Mouse (Mus musculus) midbrain, embryonic 11.5 days (tissue): ENCODE data around the gene Zbtb46. TPM values are rescaled to one million over a fixed set of nuclear protein-coding genes. Genes with fewer than 3 reads are reported as not detected.

ENCODE experiments used
- ATAC-seq: fragments of 200-750 bp; cut with Nextera tagmentation; 2 replicates; pipeline ENCODE4 v1.8.0; 2017; ENCODE audit warnings: moderate TSS enrichment, moderate library complexity; ENCODE audit not compliant: low FRiP score
- DNase-seq: peaks from one replicate; pipeline ENCODE4 v3.0.0; 2015; ENCODE audit warnings: low spot score; ENCODE audit errors: missing footprints
- H3K27ac ChIP-seq: fragments of 300-500 bp; sonication (generic); 2 replicates; pipeline ENCODE4 v1.5.1; 2014; ENCODE audit warnings: low read depth, low read length
- H3K27me3 ChIP-seq: fragments of 300-500 bp; sonication (generic); 2 replicates; pipeline ENCODE4 v1.6.1; 2014; ENCODE audit warnings: mild to moderate bottlenecking, low read length, moderate library complexity, mixed read lengths; ENCODE audit not compliant: control insufficient read depth, insufficient read depth
- H3K36me3 ChIP-seq: fragments of 300-500 bp; sonication (generic); 2 replicates; pipeline ENCODE4 v1.6.1; 2014; ENCODE audit warnings: mild to moderate bottlenecking, low read length, moderate library complexity, mixed read lengths; ENCODE audit not compliant: control insufficient read depth, insufficient read depth
- H3K4me1 ChIP-seq: fragments of 300-500 bp; sonication (generic); 2 replicates; pipeline ENCODE4 v1.6.1; 2014; ENCODE audit warnings: low read length; ENCODE audit not compliant: control insufficient read depth, insufficient read depth
- H3K4me2 ChIP-seq: fragments of 300-500 bp; sonication (generic); 2 replicates; pipeline ENCODE4 v1.6.1; 2014; ENCODE audit warnings: mild to moderate bottlenecking, moderate library complexity
- H3K4me3 ChIP-seq: fragments of 300-500 bp; sonication (generic); 2 replicates; pipeline ENCODE4 v1.5.1; 2014; ENCODE audit warnings: low read depth, low read length
- H3K9ac ChIP-seq: fragments of 300-500 bp; sonication (generic); 2 replicates; pipeline ENCODE4 v1.6.1; 2014; ENCODE audit warnings: low read length
- H3K9me3 ChIP-seq: fragments of 300-500 bp; sonication (generic); 2 replicates; pipeline ENCODE4 v1.6.1; 2016; ENCODE audit warnings: low read length; ENCODE audit not compliant: control insufficient read depth
- WGBS: fragments of 180-500 bp; shearing (Covaris S2); extraction: QIAGEN DNeasy Blood & Tissue Kit; methylation state at CpG from one replicate; pipeline ENCODE4 v1.1.7; 2014; 5-methylcytosine and 5-hydroxymethylcytosine counted together
- polyA plus RNA-seq: library from polyadenylated mRNA; unstranded; fragments of >200 nt; fragmentation: Nextera tagmentation; extraction: Ambion mirVana; gene quantifications from 2 replicates; pipeline ENCODE4 v1.2.1, GENCODE M21; 2014

The Zbtb46 gene
- polyA plus RNA-seq, 1 experiment from 2014 or later: 16.5 TPM

GRCm38 (mm10) chr2:181420426-181420825, 38.8 kb downstream of the Zbtb46 start:
- no peak for DNase-seq
- WGBS: 88% methylated on average over 4 of the region's 4 CpGs

GRCm38 (mm10) chr2:181419359-181419758, 39.9 kb downstream of the Zbtb46 start:
- no peaks in the 10 kb centered on the region for H3K9me3 ChIP-seq
- H3K4me2 ChIP-seq: no peak overlapping the region
- WGBS: 81% methylated on average over 7 of the region's 7 CpGs
- H3K36me3 ChIP-seq: 0 out of 2 replicates have a peak, but pooled peaks cover 3% of the 10 kb centered on the region
- no peak overlapping the region for H3K27ac ChIP-seq
- no peaks in the 10 kb centered on the region for H3K27me3 ChIP-seq
- H3K4me1 ChIP-seq: no peaks in the 10 kb centered on the region
- no peak overlapping the region for H3K4me3 ChIP-seq
- no peak overlapping the region for H3K9ac ChIP-seq
- ATAC-seq: no peak
- DNase-seq: no peak

More at GRCm38 (mm10) chr2:181420426-181420825, 38.8 kb downstream of the Zbtb46 start:
- no peak overlapping the region for H3K9ac ChIP-seq
- 0 out of 2 replicates have a peak, but pooled peaks cover 3% of the 10 kb centered on the region for H3K36me3 ChIP-seq
- no peak overlapping the region for H3K27ac ChIP-seq
- ATAC-seq: no peak
- H3K27me3 ChIP-seq: no peaks in the 10 kb centered on the region
- H3K9me3 ChIP-seq: no peaks in the 10 kb centered on the region
- H3K4me3 ChIP-seq: no peak overlapping the region
- H3K4me2 ChIP-seq: no peak overlapping the region
- no peaks in the 10 kb centered on the region for H3K4me1 ChIP-seq

GRCm38 (mm10) chr2:181415945-181416344, 43.3 kb downstream of the Zbtb46 start:
- ATAC-seq (no peak), DNase-seq (no peak)
- no peaks in the 10 kb centered on the region for H3K36me3 ChIP-seq
- no peak overlapping the region for H3K4me2 ChIP-seq
- no peak overlapping the region for H3K27ac ChIP-seq
- H3K9ac ChIP-seq: no peak overlapping the region
- H3K9me3 ChIP-seq: no peaks in the 10 kb centered on the region
- no peaks in the 10 kb centered on the region for H3K27me3 ChIP-seq
- WGBS: 64% methylated on average over 3 of the region's 3 CpGs
- no peak overlapping the region for H3K4me3 ChIP-seq
- H3K4me1 ChIP-seq: no peaks in the 10 kb centered on the region

DNA sequence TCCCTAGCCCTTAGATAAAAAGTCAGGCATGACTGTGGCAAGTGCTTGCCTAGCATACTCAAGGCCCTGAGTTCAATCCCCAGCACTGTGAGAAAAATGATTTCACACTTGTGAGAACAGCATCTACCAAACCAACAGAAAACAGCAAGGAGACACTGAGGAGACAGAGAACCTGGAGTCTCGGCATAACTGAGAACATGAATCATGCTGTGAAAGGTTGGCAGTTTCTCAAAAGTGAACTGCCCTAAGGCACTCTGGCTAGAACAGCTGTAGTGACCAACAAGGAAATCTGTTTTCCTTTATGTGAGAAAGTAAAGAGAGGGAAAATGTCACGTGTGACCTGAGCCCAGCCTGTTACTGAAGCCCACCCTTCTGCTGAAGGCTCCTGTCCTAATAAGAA, 46.1 kb downstream of the Zbtb46 start:
- H3K4me3 ChIP-seq: no peak overlapping the region
- H3K9me3 ChIP-seq: no peaks in the 10 kb centered on the region
- H3K4me1 ChIP-seq: no peaks in the 10 kb centered on the region
- H3K27ac ChIP-seq: no peak overlapping the region
- DNase-seq (peak; percentile 57), ATAC-seq (no peak)
- H3K4me2 ChIP-seq: no peak overlapping the region
- no peaks in the 10 kb centered on the region for H3K27me3 ChIP-seq
- no peak overlapping the region for H3K9ac ChIP-seq
- WGBS: 76% methylated on average over 2 of the region's 2 CpGs
- H3K36me3 ChIP-seq: no peaks in the 10 kb centered on the region

DNA sequence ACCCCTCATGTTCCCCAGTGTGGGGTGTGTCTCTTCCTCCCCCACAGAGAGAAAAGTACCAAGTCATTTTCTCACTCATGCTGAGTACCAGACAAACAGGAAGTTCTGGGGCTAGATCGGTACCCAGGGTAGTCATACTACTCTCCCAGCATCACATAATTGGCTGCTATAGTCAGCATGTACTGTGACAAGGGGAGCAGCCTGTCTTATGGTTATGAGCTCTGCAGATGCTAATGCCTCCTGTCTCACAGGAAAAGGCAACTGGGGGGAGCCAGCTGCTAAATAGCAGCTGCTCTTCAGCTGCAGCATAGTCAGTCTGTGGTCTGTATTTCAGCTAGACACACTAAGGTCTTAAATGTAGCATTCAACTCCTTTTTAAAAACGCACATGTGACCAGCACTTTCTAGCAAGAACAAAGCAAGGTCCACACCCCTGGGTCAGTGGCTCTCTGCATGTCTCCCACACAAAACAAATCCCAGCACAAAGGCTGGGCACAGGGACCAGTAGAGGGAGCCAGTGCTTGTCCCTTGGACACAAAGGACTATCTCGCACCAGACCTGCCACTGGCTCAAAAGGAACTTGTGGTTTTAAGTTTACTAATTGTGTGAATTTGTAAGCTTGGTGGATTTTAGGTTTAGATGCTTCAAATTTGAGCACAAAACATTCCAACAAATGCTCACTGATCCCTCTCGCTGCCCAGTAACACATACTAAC, 48.3 kb downstream of the Zbtb46 start:
- DNase-seq (peak; percentile 92), ATAC-seq (peak; percentile 84)
- Histone ChIP-seq H3K27me3 (no peaks in the 10 kb centered on the region), H3K9ac (peak overlapping the region; percentile 28; the same call in 1 of the 2 replicates), H3K27ac (peak overlapping the region; percentile 17), H3K4me3 (no peak overlapping the region), H3K4me1 (no peaks in the 10 kb centered on the region), H3K9me3 (no peaks in the 10 kb centered on the region), H3K36me3 (no peaks in the 10 kb centered on the region), H3K4me2 (no peak overlapping the region)
- 40% methylated on average over 4 of the region's 4 CpGs for WGBS

DNA sequence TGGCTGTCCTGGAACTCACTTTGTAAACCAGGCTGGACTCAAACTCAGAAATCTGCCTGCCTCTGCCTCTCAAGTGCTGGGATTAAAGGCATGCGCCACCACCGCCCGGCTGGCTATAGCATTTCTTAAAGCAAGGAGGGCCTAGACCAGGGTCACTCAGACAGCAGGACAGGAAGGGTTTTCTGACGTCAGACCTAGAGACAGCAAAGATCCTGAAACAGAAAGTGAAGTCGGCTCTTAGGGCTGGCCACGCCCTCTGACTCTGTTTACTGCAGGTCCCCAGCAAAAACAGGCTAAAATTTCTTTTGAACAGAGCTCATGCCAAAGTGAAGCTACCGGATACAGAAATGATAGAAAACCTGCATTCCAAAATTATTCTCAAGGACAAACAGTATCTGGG, 49.6 kb downstream of the Zbtb46 start:
- H3K36me3 ChIP-seq: no peaks in the 10 kb centered on the region
- ATAC-seq: no peak
- WGBS: 86% methylated on average over 7 of the region's 7 CpGs

DNA sequence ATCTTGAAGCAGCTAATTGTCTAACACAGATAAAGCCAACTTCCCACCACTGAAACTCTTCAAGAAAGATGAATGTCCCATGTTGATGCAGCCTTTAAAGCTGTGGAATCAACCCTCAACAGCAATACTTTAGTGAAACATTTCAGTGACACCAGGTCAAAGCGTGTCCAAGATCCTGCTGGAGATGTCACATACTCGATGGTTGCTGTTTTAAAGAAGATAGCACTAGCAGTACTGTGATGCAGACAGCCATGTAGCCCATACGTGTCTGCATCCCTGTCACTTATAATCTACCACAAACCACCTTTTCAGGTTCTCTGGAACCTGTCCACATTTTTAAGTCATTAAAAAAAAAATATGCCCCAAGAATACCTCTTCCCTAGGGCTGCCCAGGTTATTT, 55.5 kb downstream of the Zbtb46 start:
- ATAC-seq (no peak), DNase-seq (no peak)
- H3K4me2 ChIP-seq: no peak overlapping the region
- no peaks in the 10 kb centered on the region for H3K36me3 ChIP-seq
- WGBS: 96% methylated on average over 3 of the region's 3 CpGs
- H3K9me3 ChIP-seq: no peaks in the 10 kb centered on the region
- H3K9ac ChIP-seq: no peak overlapping the region
- no peak overlapping the region for H3K4me3 ChIP-seq
- H3K27ac ChIP-seq: no peak overlapping the region
- H3K4me1 ChIP-seq: no peaks in the 10 kb centered on the region
- H3K27me3 ChIP-seq: no peaks in the 10 kb centered on the region

More for the DNA sequence above, 49.6 kb downstream of the Zbtb46 start:
- no peak overlapping the region for H3K9ac ChIP-seq
- no peak overlapping the region for H3K27ac ChIP-seq
- no peaks in the 10 kb centered on the region for H3K27me3 ChIP-seq
- no peaks in the 10 kb centered on the region for H3K4me1 ChIP-seq
- no peak overlapping the region for H3K4me3 ChIP-seq
- no peak for DNase-seq
- no peak overlapping the region for H3K4me2 ChIP-seq
- no peaks in the 10 kb centered on the region for H3K9me3 ChIP-seq

DNA sequence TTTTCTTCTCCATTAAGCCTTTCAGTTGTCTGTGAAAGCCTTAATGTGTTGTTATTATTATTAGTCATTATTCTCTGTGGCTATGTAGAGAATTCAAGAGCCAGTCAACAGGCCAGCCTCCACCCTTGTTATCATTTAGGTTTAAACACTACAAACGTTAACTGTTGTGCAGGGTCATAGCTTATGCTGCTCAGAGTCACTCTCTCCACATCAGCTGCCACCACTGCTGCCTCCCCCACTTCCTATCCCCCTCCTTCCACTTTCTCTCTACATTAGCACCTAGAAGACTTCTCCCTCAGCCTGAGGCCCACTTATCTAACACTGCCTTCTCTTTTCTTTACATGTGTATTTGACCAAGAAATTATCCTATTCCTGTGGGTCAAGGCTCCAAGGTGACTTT, 57.7 kb downstream of the Zbtb46 start:
- Histone ChIP-seq H3K9ac (no peak overlapping the region), H3K27me3 (no peaks in the 10 kb centered on the region), H3K36me3 (no peaks in the 10 kb centered on the region), H3K4me2 (no peak overlapping the region), H3K4me3 (no peak overlapping the region), H3K27ac (no peak overlapping the region), H3K4me1 (no peaks in the 10 kb centered on the region), H3K9me3 (no peaks in the 10 kb centered on the region)
- no peak for DNase-seq
- no peak for ATAC-seq
- WGBS: 24% methylated on average over 1 of the region's 1 CpGs

- WGBS: 80% methylated on average over 5 of the region's 5 CpGs
- H3K27me3 ChIP-seq: no peaks in the 10 kb centered on the region
- H3K9ac ChIP-seq: no peak overlapping the region
- DNase-seq: peak; percentile 28
- no peaks in the 10 kb centered on the region for H3K9me3 ChIP-seq
- no peaks in the 10 kb centered on the region for H3K4me1 ChIP-seq
- no peak for ATAC-seq
- no peaks in the 10 kb centered on the region for H3K36me3 ChIP-seq
- no peak overlapping the region for H3K4me2 ChIP-seq
- H3K4me3 ChIP-seq: no peak overlapping the region
- H3K27ac ChIP-seq: no peak overlapping the region
Observed at GRCm38 (mm10) chr2:181397207-181397761, 61.9 kb downstream of the Zbtb46 start.
